Mouse (Mus musculus): Measurements from ENCODE around the gene Mlc1.

Gene Mlc1

DNA sequence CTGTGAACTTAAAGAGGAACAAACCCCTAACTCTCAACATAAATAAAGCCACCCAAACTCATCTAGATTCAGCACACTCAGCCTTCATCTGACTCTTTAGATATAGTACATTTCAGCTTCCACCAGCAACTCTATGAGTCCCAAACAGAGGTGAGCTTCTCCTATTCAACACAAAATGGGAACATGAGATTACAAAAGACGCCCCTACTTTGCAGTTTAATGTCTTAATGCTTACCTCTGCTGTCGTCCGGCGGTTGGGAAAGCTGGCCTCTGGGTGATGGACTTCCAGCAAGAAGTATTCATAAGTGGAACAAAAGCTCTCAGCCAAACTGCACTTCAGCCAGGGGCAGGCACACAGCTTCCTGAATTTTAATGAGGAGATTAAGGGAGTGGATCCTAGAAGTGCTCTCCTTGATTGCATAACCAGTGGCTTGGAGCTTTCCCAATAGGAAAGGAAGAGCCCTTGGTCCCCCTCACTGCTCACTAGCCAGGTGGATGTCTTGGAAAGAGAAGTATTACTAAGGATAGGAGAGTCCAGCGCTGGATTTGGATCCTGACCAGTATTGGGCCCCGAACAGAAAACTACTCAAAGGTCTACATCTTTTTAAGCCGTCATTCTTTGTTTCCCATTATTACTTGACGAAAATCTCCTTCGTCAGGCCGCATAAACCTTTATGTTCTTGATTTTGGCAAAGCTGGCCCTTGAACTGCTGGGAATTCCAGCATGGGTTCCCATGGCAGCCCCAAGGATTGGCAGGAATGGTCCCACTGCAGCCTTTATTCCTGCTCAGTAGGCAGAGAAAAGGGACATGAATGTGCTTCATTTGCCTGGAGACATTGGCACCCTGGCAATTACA, at the start of gene Mlc1:
Gene Mlc1 (minus strand): TSS at position 727 of the 857 bp plus-strand sequence.
- no peak for DNase-seq (ENCODE audit: low spot score)

DNA sequence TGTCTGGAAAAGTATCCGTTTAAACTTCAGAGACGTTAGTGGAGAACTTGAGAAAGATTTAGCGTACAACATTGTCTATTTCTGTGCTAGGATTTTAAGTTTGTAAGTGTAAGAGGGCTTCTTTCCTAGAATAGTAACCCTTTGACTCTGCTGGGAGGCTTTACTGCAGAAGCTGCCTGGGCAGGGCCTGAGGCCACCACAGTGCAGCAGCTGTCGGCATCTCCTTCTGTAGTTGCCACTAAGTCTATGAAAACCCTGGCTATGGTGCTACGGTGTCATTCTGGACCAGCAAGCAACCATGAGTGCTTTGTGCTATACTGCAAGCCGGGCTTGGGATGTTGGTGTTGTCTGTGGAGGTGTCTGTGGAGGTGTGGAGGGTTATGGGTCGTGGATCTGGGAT, 41.7 kb upstream of the Mlc1 start:
- DNase-seq (ENCODE audit: low spot score) = no peak

DNA sequence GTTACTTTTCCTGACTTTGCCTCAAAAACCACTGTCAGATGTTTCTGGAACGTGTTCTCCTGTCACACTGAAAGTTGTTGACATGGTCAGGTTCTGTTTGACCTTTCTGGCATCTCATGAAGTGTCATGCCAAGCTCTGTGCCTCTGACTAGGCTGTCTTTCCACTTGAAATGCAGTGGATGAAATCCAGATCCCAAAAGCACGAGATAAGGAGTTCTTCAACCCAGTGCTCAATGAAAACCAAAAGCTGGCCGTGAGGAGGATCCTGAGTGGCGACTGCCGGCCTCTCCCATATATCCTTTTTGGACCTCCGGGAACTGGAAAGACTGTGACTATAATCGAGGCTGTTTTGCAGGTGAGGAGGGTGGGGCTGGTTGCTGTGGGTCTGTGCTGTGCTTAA, 41.3 kb upstream of the Mlc1 start:
- no peak for DNase-seq (ENCODE audit: low spot score)

GRCm38 (mm10) chr15:89016722-89017121, 37.9 kb upstream of the Mlc1 start:
- DNase-seq (ENCODE audit: low spot score) = no peak

- DNase-seq (ENCODE audit: low spot score) = no peak
These were observed 29.0 kb upstream of the Mlc1 start for GRCm38 (mm10) chr15:89007781-89008180.

DNA sequence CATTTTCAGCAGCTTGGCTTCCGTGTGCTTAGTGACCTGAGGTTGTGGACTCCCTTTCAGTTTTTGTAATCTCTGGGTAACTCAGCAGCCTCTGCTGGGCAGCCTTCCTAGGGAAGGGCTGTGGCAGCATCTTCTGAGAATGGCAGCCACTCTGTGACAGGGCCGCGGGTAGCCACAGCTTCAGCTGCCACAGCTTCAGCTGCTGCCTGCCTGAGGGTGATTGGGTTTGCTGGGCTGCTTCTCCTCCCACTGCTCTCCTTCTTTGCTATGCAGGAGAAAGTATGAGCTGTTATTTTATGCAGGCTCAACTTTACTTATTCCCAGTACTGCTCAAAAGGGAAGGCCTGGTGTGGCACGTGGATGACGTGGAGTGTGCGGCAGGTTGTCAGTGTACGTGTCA, 28.2 kb upstream of the Mlc1 start:
- DNase-seq (ENCODE audit: low spot score) = no peak

- no peak for DNase-seq (ENCODE audit: low spot score)
These were observed 22.4 kb upstream of the Mlc1 start for GRCm38 (mm10) chr15:89001245-89001644.

GRCm38 (mm10) chr15:89000367-89000766, 21.6 kb upstream of the Mlc1 start:
- DNase-seq (ENCODE audit: low spot score) = no peak

GRCm38 (mm10) chr15:88999124-88999523, 20.3 kb upstream of the Mlc1 start:
- DNase-seq (ENCODE audit: low spot score) = no peak

- no peak for DNase-seq (ENCODE audit: low spot score)
These were observed 19.8 kb upstream of the Mlc1 start for GRCm38 (mm10) chr15:88998636-88999035.

GRCm38 (mm10) chr15:88989236-88989635, 10.4 kb upstream of the Mlc1 start:
- DNase-seq (ENCODE audit: low spot score) = no peak

DNA sequence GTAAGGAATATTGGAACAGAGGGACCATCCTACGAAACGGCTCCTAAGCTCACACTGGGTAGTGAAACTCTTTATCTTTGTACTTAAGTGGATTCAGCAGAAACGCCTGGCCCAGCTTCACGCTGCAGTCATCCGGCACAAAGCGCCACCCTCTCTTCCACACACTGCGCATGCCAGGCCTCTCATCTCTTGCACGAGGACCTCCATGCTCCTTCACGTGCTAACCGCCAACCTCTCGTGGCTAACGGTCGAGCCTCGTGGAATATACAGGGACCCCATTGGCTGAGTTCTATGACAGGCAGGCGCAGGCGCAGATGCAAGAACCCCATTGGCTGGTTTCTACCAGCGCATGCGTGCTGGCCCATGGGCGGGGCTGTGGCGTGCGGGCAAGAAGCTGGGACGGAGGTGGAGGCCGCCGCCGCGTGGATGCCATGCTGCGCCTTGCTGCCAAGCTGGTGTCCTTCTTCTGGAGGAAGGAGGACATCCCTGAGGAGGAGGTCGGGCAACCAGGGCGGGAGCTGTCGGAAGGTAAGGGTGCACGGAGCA, 3.8 kb upstream of the Mlc1 start, which contains the start of gene Mov10l1:
Gene Mov10l1 (plus strand): TSS at position 376 of the 546 bp plus-strand sequence.
- no peak for DNase-seq (ENCODE audit: low spot score)

DNA sequence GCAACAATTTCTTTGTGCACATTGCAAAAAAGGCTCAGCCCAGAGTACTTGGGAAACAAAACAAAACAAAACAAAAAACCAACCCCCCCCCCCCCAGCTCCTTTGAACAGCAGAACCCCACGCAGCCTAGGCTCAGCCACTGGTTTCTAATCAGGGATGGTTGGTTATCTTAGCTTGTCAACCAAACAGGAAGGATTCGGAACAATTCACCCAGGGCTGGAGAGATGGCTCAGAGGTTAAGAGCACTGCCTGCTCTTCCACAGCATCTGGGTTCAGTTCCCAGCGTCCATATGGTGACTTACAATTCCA, 285 bp upstream of the Mlc1 start:
- DNase-seq (ENCODE audit: low spot score) = no peak

DNA sequence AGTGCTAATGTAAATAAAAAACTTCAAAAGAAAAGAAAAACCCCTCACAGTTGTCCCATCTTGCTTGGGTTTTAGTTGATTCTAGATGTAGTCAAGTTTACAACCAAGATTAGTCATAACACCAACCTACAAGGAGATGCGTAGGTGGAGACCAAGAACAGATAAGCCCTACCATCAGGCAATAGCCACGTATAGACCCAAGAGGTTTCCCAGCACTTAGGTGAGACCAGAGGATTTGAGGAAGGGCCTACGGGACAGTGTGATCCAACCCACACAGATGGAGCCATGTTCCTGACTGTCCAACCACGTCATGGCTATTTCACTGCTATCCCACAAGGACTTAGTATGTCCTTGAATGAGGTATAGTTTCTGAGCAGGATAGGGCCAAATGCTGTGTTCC, 6.5 kb downstream of the Mlc1 start:
- no peak for DNase-seq (ENCODE audit: low spot score)

- no peak for DNase-seq (ENCODE audit: low spot score)
These were observed 14.7 kb downstream of the Mlc1 start for GRCm38 (mm10) chr15:88964070-88964578.

DNA sequence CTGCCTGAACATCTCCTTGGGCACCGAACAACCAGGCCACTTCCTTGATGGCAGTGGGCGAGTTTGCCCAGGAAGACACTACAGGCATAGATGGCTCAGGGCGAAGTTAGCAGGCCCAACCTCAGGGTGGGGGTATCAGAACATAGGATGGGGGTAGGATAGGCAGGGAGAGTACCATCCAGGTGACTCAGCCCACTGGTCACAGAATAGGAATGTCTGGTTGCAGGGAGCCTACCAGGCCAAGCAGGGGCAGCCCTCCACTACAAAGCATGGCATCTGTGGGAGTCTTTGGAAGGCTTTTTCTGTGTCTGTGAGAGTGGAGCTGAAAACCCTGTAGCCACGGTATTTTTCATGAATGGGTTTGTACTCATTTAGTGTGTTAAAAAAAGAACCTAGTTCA, 21.3 kb downstream of the Mlc1 start:
- DNase-seq (ENCODE audit: low spot score) = no peak

DNA sequence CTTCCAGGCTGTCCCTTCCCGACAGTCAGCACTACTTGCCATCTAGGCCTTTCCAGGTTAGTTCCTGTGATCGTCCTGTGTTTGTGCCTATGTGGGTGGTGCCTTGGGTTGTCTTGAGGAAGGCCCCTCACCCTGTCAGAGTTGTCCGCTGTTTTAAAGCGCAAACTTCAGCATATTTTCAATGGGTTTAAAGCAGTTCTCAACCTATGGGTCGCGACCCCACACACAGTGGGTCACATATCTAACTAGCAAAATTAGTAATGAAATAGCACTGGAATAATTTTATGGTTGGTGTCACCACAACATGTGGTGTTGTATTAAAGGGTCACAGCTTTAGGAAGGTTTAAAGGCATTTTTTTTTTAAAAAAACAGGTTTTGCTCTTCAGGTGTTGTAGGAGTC, 23.5 kb downstream of the Mlc1 start:
- DNase-seq (ENCODE audit: low spot score) = no peak

GRCm38 (mm10) chr15:88954368-88955072, 24.3 kb downstream of the Mlc1 start, which contains the start of gene Ttll8:
Gene Ttll8 (minus strand): TSS chr15:88954418.
- DNase-seq (ENCODE audit: low spot score) = no peak

GRCm38 (mm10) chr15:88951246-88951645, 27.6 kb downstream of the Mlc1 start:
- DNase-seq (ENCODE audit: low spot score) = no peak

GRCm38 (mm10) chr15:88946851-88947250, 32.0 kb downstream of the Mlc1 start:
- no peak for DNase-seq (ENCODE audit: low spot score)

DNA sequence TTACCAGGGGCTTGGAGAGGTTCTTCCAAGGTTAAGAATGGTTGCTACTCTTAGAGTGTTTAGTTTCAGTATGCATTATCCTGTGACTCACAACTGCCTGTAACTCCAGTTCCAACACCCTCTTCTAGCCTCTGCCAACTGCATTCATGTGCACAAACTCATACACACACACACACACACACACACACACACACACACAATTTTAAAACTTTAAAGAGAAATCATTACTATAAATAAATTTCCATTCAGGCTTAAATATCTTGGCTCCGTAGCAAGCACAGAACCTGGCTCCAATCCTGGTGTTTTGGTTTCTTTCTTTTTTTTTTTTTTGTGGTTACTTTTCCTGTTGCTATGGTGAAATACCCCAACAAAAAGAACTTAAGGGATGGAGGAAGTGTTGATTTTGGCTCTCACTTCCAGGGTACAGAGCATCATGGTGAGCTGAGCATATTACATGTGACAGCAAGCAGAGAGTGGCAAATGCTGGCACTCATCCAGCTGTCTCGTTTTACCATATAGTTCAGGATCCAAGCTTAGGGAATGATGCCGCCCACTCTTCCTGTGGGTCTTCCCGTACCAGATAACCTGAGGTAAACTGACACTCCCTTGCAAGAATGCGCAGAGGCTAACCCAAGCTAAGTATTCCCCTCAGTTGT, 34.8 kb downstream of the Mlc1 start:
- no peak for DNase-seq (ENCODE audit: low spot score)

DNA sequence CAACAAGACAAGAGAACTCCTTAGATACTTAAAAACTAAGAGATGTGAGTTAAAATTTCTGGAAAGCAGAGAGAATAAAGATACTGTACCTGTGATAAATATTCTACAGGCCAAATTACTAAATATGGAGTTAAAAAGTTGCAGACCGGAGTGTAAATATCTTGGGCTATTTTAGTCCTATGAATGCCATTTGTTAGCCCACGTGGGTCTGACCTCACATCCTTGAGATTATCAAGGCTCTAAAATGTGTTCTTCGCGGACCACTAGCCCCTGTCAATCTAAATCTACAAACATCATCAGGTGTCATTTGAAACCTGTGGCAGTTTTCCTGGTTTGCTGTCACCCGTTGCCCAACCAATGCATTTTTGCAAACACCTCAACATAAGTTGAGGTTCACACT, 36.0 kb downstream of the Mlc1 start:
- DNase-seq (ENCODE audit: low spot score) = no peak

DNA sequence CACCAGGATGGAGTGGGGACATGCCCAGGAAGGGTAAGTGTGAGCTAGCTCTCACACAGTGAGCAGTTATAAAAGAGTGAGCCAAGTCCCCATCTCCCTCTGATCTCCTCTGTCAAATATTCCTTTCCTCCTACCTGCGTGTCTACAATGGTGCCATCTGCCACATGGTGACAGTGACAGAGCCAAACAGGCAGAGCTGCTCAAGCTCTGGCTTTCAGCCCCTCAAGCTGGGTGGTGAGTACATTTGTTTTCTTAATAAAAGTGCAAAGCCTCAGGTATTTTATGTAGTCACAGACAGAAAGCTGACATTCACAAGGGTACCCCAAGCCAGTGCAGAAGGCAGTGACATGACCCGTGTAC, 41.5 kb downstream of the Mlc1 start:
- DNase-seq (ENCODE audit: low spot score) = no peak
